Mouse (Mus musculus): Measurements from ENCODE around the gene Gm10642. TPM values are rescaled to one million over a fixed set of nuclear protein-coding genes. Genes with fewer than 3 reads are reported as not detected.

Gm10642 gene
- polyA plus RNA-seq (2014; fragmentation: Nextera tagmentation; extraction: Ambion mirVana), result 0.13 and 0.50 TPM in 2 replicates

- DNase-seq (ENCODE audit: low spot score), result peak; percentile 78
- under 1% methylated on average over 50 of the region's 72 CpGs for WGBS
- peak; percentile 61 for ATAC-seq (replicated peaks; ENCODE audit: low FRiP score, low TSS enrichment, low read depth)
Observed at GRCm38 (mm10) chr9:70656130-70657007, at the start of gene Gm10642. Gene Gm10642, plus strand, starts transcription at chr9:70656251.

GRCm38 (mm10) chr9:70611026-70611673 is 44.9 kb upstream of the Gm10642 start:
- WGBS, result 71% methylated on average over 3 of the region's 3 CpGs

More at GRCm38 (mm10) chr9:70656130-70657007, at the start of gene Gm10642:
- Histone ChIP-seq H3K36me3 (ENCODE audit: control insufficient read depth, insufficient read depth, low read length) (no peaks in the 10 kb centered on the region), H3K4me3 (ENCODE audit: low read depth, low read length) (peak within 1 kb of the TSS; percentile 81), H3K27me3 (replicated peaks; ENCODE audit: control insufficient read depth, insufficient read depth, low read length) (no peaks in the 10 kb centered on the region), H3K9me3 (ENCODE audit: control insufficient read depth, low read length) (no peaks in the 10 kb centered on the region), H3K4me2 (ENCODE audit: low read length) (peak within 1 kb of the TSS; percentile 80), H3K27ac (ENCODE audit: low read depth) (peak within 1 kb of the TSS; percentile 90), H3K4me1 (replicated peaks; ENCODE audit: control insufficient read depth, insufficient read depth, low read length) (0 out of 2 replicates have a peak, but pooled peaks cover 4% of the 10 kb centered on the region), H3K9ac (ENCODE audit: low read length) (peak within 1 kb of the TSS; percentile 78)

GRCm38 (mm10) chr9:70629711-70630110 is 26.3 kb upstream of the Gm10642 start:
- no peaks in the 10 kb centered on the region for H3K27me3 ChIP-seq (replicated peaks; ENCODE audit: control insufficient read depth, insufficient read depth, low read length)
- ATAC-seq (replicated peaks; ENCODE audit: low FRiP score, low TSS enrichment, low read depth), result no peak
- DNase-seq (ENCODE audit: low spot score), result no peak
- no peak overlapping the region for H3K9ac ChIP-seq (ENCODE audit: low read length)
- H3K4me1 ChIP-seq (replicated peaks; ENCODE audit: control insufficient read depth, insufficient read depth, low read length), result no peaks in the 10 kb centered on the region
- H3K4me3 ChIP-seq (ENCODE audit: low read depth, low read length), result no peak overlapping the region
- 92% methylated on average over 2 of the region's 2 CpGs for WGBS
- no peaks in the 10 kb centered on the region for H3K9me3 ChIP-seq (ENCODE audit: control insufficient read depth, low read length)
- no peaks in the 10 kb centered on the region for H3K36me3 ChIP-seq (ENCODE audit: control insufficient read depth, insufficient read depth, low read length)
- H3K27ac ChIP-seq (ENCODE audit: low read depth), result no peak overlapping the region
- no peak overlapping the region for H3K4me2 ChIP-seq (ENCODE audit: low read length)

More at GRCm38 (mm10) chr9:70611026-70611673, 44.9 kb upstream of the Gm10642 start:
- no peak overlapping the region for H3K27ac ChIP-seq (ENCODE audit: low read depth)
- peaks cover under 1% of the 10 kb centered on the region; the same call in 1 of the 2 replicates for H3K36me3 ChIP-seq (ENCODE audit: control insufficient read depth, insufficient read depth, low read length)
- H3K4me1 ChIP-seq (replicated peaks; ENCODE audit: control insufficient read depth, insufficient read depth, low read length), result no peaks in the 10 kb centered on the region
- no peaks in the 10 kb centered on the region for H3K27me3 ChIP-seq (replicated peaks; ENCODE audit: control insufficient read depth, insufficient read depth, low read length)
- ATAC-seq (replicated peaks; ENCODE audit: low FRiP score, low TSS enrichment, low read depth), result no peak
- H3K9me3 ChIP-seq (ENCODE audit: control insufficient read depth, low read length), result no peaks in the 10 kb centered on the region
- H3K4me2 ChIP-seq (ENCODE audit: low read length), result no peak overlapping the region
- H3K9ac ChIP-seq (ENCODE audit: low read length), result no peak overlapping the region
- DNase-seq (ENCODE audit: low spot score), result no peak
- H3K4me3 ChIP-seq (ENCODE audit: low read depth, low read length), result no peak overlapping the region

GRCm38 (mm10) chr9:70631665-70632064 is 24.4 kb upstream of the Gm10642 start:
- Histone ChIP-seq H3K4me3 (ENCODE audit: low read depth, low read length) (no peak overlapping the region), H3K9me3 (ENCODE audit: control insufficient read depth, low read length) (no peaks in the 10 kb centered on the region), H3K4me2 (ENCODE audit: low read length) (no peak overlapping the region), H3K36me3 (ENCODE audit: control insufficient read depth, insufficient read depth, low read length) (no peaks in the 10 kb centered on the region), H3K27me3 (replicated peaks; ENCODE audit: control insufficient read depth, insufficient read depth, low read length) (no peaks in the 10 kb centered on the region), H3K4me1 (replicated peaks; ENCODE audit: control insufficient read depth, insufficient read depth, low read length) (no peaks in the 10 kb centered on the region), H3K27ac (ENCODE audit: low read depth) (no peak overlapping the region), H3K9ac (ENCODE audit: low read length) (no peak overlapping the region)
- ATAC-seq (replicated peaks; ENCODE audit: low FRiP score, low TSS enrichment, low read depth) (no peak), DNase-seq (ENCODE audit: low spot score) (no peak)
- WGBS, result 22% methylated on average over 5 of the region's 5 CpGs

- WGBS, result 84% methylated on average over 2 of the region's 2 CpGs
- Histone ChIP-seq H3K9me3 (ENCODE audit: control insufficient read depth, low read length) (no peaks in the 10 kb centered on the region), H3K4me3 (ENCODE audit: low read depth, low read length) (no peak overlapping the region), H3K27ac (ENCODE audit: low read depth) (no peak overlapping the region), H3K4me1 (replicated peaks; ENCODE audit: control insufficient read depth, insufficient read depth, low read length) (no peaks in the 10 kb centered on the region), H3K27me3 (replicated peaks; ENCODE audit: control insufficient read depth, insufficient read depth, low read length) (no peaks in the 10 kb centered on the region), H3K4me2 (ENCODE audit: low read length) (no peak overlapping the region), H3K9ac (ENCODE audit: low read length) (no peak overlapping the region), H3K36me3 (ENCODE audit: control insufficient read depth, insufficient read depth, low read length) (no peaks in the 10 kb centered on the region)
- ATAC-seq (replicated peaks; ENCODE audit: low FRiP score, low TSS enrichment, low read depth) (no peak), DNase-seq (ENCODE audit: low spot score) (no peak)
Observed at GRCm38 (mm10) chr9:70636748-70637147, 19.3 kb upstream of the Gm10642 start.

GRCm38 (mm10) chr9:70650260-70650659 is 5.8 kb upstream of the Gm10642 start:
- 0 out of 2 replicates have a peak, but pooled peaks cover 4% of the 10 kb centered on the region for H3K4me1 ChIP-seq (replicated peaks; ENCODE audit: control insufficient read depth, insufficient read depth, low read length)
- DNase-seq (ENCODE audit: low spot score) (no peak), ATAC-seq (replicated peaks; ENCODE audit: low FRiP score, low TSS enrichment, low read depth) (no peak)
- H3K27me3 ChIP-seq (replicated peaks; ENCODE audit: control insufficient read depth, insufficient read depth, low read length), result no peaks in the 10 kb centered on the region
- H3K9me3 ChIP-seq (ENCODE audit: control insufficient read depth, low read length), result no peaks in the 10 kb centered on the region
- H3K27ac ChIP-seq (ENCODE audit: low read depth), result no peak overlapping the region
- no peak overlapping the region for H3K4me2 ChIP-seq (ENCODE audit: low read length)
- no peaks in the 10 kb centered on the region for H3K36me3 ChIP-seq (ENCODE audit: control insufficient read depth, insufficient read depth, low read length)
- H3K9ac ChIP-seq (ENCODE audit: low read length), result no peak overlapping the region
- WGBS, result 81% methylated on average over 2 of the region's 2 CpGs
- H3K4me3 ChIP-seq (ENCODE audit: low read depth, low read length), result no peak overlapping the region

- WGBS, result 97% methylated on average over 1 of the region's 1 CpGs
- Histone ChIP-seq H3K36me3 (ENCODE audit: control insufficient read depth, insufficient read depth, low read length) (no peaks in the 10 kb centered on the region), H3K4me2 (ENCODE audit: low read length) (no peak overlapping the region), H3K27me3 (replicated peaks; ENCODE audit: control insufficient read depth, insufficient read depth, low read length) (no peaks in the 10 kb centered on the region), H3K27ac (ENCODE audit: low read depth) (no peak overlapping the region), H3K9me3 (ENCODE audit: control insufficient read depth, low read length) (no peaks in the 10 kb centered on the region), H3K9ac (ENCODE audit: low read length) (no peak overlapping the region), H3K4me3 (ENCODE audit: low read depth, low read length) (no peak overlapping the region), H3K4me1 (replicated peaks; ENCODE audit: control insufficient read depth, insufficient read depth, low read length) (0 out of 2 replicates have a peak, but pooled peaks cover 4% of the 10 kb centered on the region)
- DNase-seq (ENCODE audit: low spot score) (no peak), ATAC-seq (replicated peaks; ENCODE audit: low FRiP score, low TSS enrichment, low read depth) (no peak)
Observed at GRCm38 (mm10) chr9:70650994-70651393, 5.1 kb upstream of the Gm10642 start.

- no peak for ATAC-seq (replicated peaks; ENCODE audit: low FRiP score, low TSS enrichment, low read depth)
- 75% methylated on average over 2 of the region's 2 CpGs for WGBS
- Histone ChIP-seq H3K9me3 (ENCODE audit: control insufficient read depth, low read length) (no peaks in the 10 kb centered on the region), H3K4me3 (ENCODE audit: low read depth, low read length) (no peak overlapping the region), H3K4me1 (replicated peaks; ENCODE audit: control insufficient read depth, insufficient read depth, low read length) (0 out of 2 replicates have a peak, but pooled peaks cover 4% of the 10 kb centered on the region), H3K36me3 (ENCODE audit: control insufficient read depth, insufficient read depth, low read length) (no peaks in the 10 kb centered on the region), H3K4me2 (ENCODE audit: low read length) (no peak overlapping the region), H3K9ac (ENCODE audit: low read length) (no peak overlapping the region), H3K27ac (ENCODE audit: low read depth) (no peak overlapping the region), H3K27me3 (replicated peaks; ENCODE audit: control insufficient read depth, insufficient read depth, low read length) (no peaks in the 10 kb centered on the region)
- DNase-seq (ENCODE audit: low spot score), result no peak
Observed at GRCm38 (mm10) chr9:70652221-70652620, 3.8 kb upstream of the Gm10642 start.

Measured in intestine, embryonic 14.5 days (tissue).